Mouse (Mus musculus) MEL (cell line): Measurements from ENCODE around the gene Tmbim4.

Source experiments
- CTCF ChIP-seq, 3 experiments: IDR thresholded peaks in 2 of 3; conservative IDR thresholded peaks in 1 of 3; 2 replicates each; pipeline ENCODE4 v1.5.1; 2011 to 2012; ENCODE audit warnings: low read length in 3 of 3, low read depth in 2 of 3, mild to moderate bottlenecking in 2 of 3, improper control_type of control experiment in 1 of 3, inconsistent platforms in 1 of 3, mixed read lengths in 1 of 3, moderate library complexity in 1 of 3; ENCODE audit not compliant: control insufficient read depth in 1 of 3, insufficient read depth in 1 of 3, poor library complexity in 1 of 3, severe bottlenecking in 1 of 3
- E2F4 ChIP-seq: IDR thresholded peaks from 2 replicates; pipeline ENCODE4 v1.6.1; 2011; ENCODE audit warnings: low read depth, low read length, improper control_type of control experiment, borderline replicate concordance
- KAT2A ChIP-seq: conservative IDR thresholded peaks from 2 replicates; pipeline ENCODE4 v1.6.1; 2012; ENCODE audit warnings: low read depth, low read length, improper control_type of control experiment, inconsistent platforms
- MAX ChIP-seq: IDR thresholded peaks from 2 replicates; pipeline ENCODE4 v1.6.1; 2011; ENCODE audit warnings: low read length, improper control_type of control experiment
- MEF2A ChIP-seq: IDR thresholded peaks from 2 replicates; pipeline ENCODE4 v1.6.1; 2014; ENCODE audit warnings: low read depth, mild to moderate bottlenecking, inconsistent platforms, low read length, improper control_type of control experiment; ENCODE audit not compliant: poor library complexity, insufficient replicate concordance, severe bottlenecking; ENCODE audit errors: extremely low read depth
- MYC ChIP-seq: IDR thresholded peaks from 2 replicates; pipeline ENCODE4 v1.6.1; 2011; ENCODE audit warnings: low read depth, mild to moderate bottlenecking, low read length, improper control_type of control experiment, moderate library complexity
- NELFE ChIP-seq: IDR thresholded peaks from 2 replicates; pipeline ENCODE4 v1.6.1; 2011; ENCODE audit warnings: low read depth, low read length, improper control_type of control experiment
- POLR2A ChIP-seq, 2 experiments: IDR thresholded peaks; 2 replicates each; pipeline ENCODE4 v1.6.1; 2011 to 2012; ENCODE audit warnings: low read length in 2 of 2, mild to moderate bottlenecking in 2 of 2, control low read depth in 1 of 2, improper control_type of control experiment in 1 of 2, low read depth in 1 of 2, moderate library complexity in 1 of 2; ENCODE audit not compliant: control insufficient read depth in 1 of 2, insufficient read depth in 1 of 2, poor library complexity in 1 of 2
- POLR2AphosphoS2 ChIP-seq: IDR thresholded peaks from 2 replicates; pipeline ENCODE4 v1.6.1; 2011; ENCODE audit warnings: low read length, improper control_type of control experiment
- SIN3A ChIP-seq: IDR thresholded peaks from 2 replicates; pipeline ENCODE4 v1.6.1; 2012; ENCODE audit warnings: low read length, improper control_type of control experiment, inconsistent platforms
- SMC3 ChIP-seq: IDR thresholded peaks from 2 replicates; pipeline ENCODE4 v1.6.1; 2011; ENCODE audit warnings: low read depth, low read length, improper control_type of control experiment
- TAL1 ChIP-seq: IDR thresholded peaks from 2 replicates; pipeline ENCODE4 v1.6.1; 2012; ENCODE audit warnings: mild to moderate bottlenecking, inconsistent platforms, low read length, moderate library complexity, mixed read lengths
- USF2 ChIP-seq, 2 experiments: IDR thresholded peaks; 2 replicates each; pipeline ENCODE4 v1.6.1; 2011 to 2012; ENCODE audit warnings: improper control_type of control experiment in 2 of 2, low read length in 2 of 2, borderline replicate concordance in 1 of 2, inconsistent platforms in 1 of 2, low read depth in 1 of 2, mild to moderate bottlenecking in 1 of 2; ENCODE audit not compliant: insufficient read depth in 1 of 2
- ZNF384 ChIP-seq: IDR thresholded peaks from 2 replicates; pipeline ENCODE4 v1.6.1; 2012; ENCODE audit warnings: low read depth, mild to moderate bottlenecking, inconsistent platforms, low read length, improper control_type of control experiment

DNA sequence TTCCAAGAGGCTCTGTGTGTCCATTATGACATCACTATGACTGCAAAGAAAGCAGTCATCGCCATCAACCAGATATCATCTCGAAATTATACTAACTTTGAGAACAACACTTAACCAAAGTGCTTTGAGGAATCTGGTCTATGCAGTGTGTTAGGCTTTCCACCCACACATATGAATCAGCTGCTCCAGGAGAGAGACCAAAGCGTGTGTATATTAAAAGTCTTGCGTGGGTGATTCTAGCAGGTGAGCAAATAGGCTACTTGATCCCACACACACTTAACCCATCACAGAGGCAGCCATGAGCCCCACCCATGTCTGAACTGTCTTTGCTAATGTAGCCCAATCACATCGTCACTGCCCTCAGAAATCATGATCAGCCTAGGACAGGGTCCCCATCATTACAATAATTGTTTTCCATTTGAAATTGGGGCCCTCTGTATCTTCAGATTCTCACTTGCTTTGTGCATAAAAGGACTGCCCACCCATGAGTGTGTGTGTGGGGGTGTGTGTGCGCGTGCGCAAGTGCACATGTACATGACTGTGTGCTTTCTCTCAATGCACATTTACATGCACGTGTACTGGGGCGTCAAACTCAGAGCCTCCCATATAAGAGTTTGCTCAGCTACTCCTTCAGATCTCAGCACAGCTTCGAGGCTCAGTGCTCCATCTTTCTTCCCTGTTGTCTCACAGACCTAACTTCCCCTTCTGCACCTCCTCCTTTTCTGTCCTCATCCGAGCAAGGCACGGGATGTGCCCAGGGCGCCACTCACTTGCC is 4.1 kb upstream of the Tmbim4 start:
- TF ChIP-seq POLR2A (IDR thresholded peaks at IDR 0.05; ENCODE audit: control insufficient read depth in 1 of 2, insufficient read depth in 1 of 2, low read depth in 1 of 2, low read length in 2 of 2, poor library complexity in 1 of 2) (no peak), CTCF (IDR thresholded peaks at IDR 0.05 in 2 of 3, conservative IDR thresholded peaks at IDR 0.05 in 1 of 3; ENCODE audit: control insufficient read depth in 1 of 3, insufficient read depth in 1 of 3, low read depth in 2 of 3, low read length in 3 of 3, poor library complexity in 1 of 3, severe bottlenecking in 1 of 3) (no peak), SMC3 (no peak), ZNF384 (no peak), USF2 (IDR thresholded peaks at IDR 0.05; ENCODE audit: borderline replicate concordance in 1 of 2, insufficient read depth in 1 of 2, low read depth in 1 of 2, low read length in 2 of 2) (no peak), E2F4 (no peak), MAX (no peak), POLR2AphosphoS2 (no peak), SIN3A (no peak), NELFE (no peak), MEF2A (no peak), KAT2A (no peak), TAL1 (no peak), MYC (no peak)
